Mouse (Mus musculus) c-Kit-positive CD71-positive TER-119-negative erythroid progenitor cells, embryonic 14.5 days (primary cell): ENCODE measurements around the gene G530012D18Rik.
"Not testable (repeated sequence)": the region's sequence is repeated elsewhere in the genome, so short reads cannot be mapped to it uniquely, and the experiment has no call there.

Source experiments
- DNase-seq: peaks from one replicate; pipeline ENCODE4 v3.0.0-alpha.2; 2013; ENCODE audit warnings: low read depth

The G530012D18Rik gene

DNA sequence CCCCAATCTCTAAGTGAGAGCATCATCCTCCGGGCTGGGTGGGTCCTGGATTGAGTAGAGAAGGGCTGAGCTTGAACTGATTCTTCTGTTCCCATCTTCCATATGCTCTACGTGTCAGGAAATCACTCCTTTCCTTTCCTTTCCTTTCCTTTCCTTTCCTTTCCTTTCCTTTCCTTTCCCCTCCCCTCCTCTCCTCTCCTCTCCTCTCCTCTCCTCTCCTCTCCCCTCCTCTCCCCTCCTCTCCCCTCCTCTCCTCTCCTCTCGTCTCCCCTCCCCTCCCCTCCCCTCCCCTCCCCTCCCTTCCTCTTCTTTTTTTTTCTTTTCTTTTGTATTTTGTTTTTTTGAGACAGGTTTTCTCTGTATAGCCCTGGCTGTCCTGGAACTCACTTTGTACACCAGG lies at the start of gene G530012D18Rik:
Gene G530012D18Rik, plus strand, starts transcription at position 301 of the 400 bp plus-strand sequence.
- DNase-seq = not testable (repeated sequence)

DNA sequence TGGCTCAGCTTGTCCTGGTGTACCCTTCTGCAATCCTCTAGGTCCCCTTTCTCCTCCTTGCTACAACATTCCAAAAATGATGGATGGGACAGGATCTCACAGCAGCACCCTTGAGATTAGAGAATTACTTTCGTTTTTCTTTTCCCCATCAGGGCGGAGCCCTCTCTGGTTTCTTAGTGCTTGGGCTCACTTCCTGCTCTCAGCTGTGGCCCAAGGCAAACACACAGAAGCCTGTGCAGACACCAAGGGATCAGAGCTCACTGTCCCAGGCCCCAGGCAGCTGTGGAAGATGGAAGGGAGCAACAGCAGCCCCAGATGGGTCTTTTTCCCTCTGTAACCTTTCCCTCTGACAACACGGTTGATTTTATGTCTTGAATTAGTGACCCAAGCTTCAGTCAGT lies 49.1 kb upstream of the G530012D18Rik start:
- DNase-seq = not testable (repeated sequence)

- not testable (repeated sequence) for DNase-seq
Measured at GRCm38 (mm10) chr1:85528451-85529110, 46.9 kb upstream of the G530012D18Rik start.

DNA sequence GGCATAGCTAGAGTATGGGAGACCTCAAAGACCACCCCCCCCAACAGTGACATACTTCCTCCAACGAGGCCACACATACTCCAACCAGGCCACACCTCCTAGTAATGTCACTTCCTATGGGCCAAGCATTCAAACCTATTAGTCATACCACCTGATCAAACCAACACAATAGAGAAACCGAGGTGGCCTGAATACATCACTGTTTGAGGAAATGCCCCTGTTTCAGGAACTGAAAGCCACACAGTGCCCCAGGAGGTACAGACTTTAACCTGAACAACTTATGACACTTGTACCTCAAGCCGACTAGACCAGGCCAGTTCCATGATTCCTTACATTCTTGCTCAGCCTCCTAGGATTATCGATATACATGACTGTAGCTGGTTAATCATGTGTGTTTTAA lies 31.7 kb upstream of the G530012D18Rik start:
- DNase-seq = not testable (repeated sequence)

DNA sequence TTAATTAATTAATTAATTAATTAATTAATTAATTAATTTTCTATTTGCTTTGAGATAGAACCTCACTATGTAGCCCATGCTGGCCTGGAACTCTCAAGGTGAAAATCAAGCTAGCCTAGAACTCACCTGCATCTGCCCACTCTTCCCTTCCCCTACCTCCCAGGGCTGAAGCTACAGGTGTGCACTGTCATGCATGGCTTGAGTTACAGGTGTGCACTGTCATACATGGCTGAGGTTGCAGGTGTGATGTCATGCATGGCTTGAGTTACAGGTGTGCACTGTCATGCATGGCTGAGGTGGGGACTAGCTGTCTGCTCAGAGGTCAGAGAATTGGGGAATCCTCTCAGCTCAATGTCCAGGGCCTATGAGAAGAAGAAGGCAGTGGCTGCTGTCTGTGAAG lies 29.0 kb upstream of the G530012D18Rik start:
- DNase-seq = not testable (repeated sequence)

DNA sequence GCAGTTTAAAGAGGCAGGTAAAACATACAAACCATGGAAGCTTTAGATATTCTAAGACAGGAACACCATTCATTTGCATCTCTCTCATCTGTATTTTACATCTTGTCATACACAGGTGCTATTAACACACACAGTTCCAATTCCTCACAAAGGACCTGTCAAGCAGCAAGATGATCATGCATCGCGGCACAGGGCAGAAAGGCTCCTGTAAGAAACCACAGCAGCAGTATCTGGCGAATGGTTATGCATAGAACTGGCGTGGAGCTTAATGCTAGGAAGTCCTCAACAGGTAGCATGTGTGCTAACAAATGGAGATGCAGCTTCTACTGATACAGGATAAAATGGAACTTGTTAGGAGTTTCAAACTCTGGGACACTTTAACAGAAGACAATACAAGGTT lies 20.2 kb upstream of the G530012D18Rik start:
- DNase-seq = not testable (repeated sequence)

GRCm38 (mm10) chr1:85573554-85573953 lies 1.9 kb upstream of the G530012D18Rik start:
- not testable (repeated sequence) for DNase-seq

GRCm38 (mm10) chr1:85578372-85579010 lies 3.0 kb downstream of the G530012D18Rik start:
- not testable (repeated sequence) for DNase-seq

DNA sequence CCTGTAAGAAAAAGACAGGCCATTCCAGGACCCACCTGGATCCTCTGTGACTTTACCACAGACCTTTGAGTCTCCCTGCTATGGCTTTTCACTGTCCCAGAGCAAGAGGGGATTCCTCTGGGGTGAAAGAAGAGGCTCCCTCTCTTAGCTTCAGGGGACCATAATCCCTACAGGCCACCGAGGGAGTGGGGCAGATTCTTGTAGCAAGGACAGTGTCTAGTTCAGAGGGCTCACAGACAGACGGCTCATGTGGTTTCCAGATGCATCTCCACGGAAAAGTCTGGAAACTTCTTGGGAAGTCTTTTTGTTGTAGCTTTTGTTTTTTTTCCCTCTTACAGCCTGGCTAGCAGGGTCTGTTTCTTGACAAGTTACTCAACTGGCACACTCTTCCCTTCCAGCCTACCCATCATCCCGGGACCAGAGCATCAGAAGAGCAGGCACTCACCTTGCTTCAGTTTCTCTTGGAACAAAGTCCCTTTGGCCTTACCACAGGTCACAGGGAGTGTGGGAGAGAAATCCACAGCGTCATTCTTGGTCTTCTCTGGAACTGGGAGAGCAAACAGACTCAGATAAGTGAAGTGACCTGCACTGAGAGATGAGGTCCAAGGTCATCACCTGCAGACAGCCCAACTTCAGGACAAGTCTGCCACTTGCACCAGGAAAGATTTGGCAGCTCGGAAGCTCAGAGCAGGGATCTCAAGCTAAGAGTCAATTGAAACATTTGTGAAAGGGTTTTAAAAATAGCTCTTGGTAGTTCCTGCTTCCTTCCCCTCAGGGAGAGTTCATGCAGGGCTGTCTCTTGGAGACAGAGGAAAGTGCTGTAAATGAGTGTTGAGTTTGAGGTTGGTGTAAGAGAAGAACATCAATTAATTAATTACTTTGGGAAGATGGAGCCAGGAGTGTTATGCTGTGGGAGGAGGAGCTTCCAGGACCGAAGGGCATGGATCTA lies 4.0 kb downstream of the G530012D18Rik start:
- not testable (repeated sequence) for DNase-seq

GRCm38 (mm10) chr1:85580148-85580534 lies 4.7 kb downstream of the G530012D18Rik start:
- DNase-seq = not testable (repeated sequence)

DNA sequence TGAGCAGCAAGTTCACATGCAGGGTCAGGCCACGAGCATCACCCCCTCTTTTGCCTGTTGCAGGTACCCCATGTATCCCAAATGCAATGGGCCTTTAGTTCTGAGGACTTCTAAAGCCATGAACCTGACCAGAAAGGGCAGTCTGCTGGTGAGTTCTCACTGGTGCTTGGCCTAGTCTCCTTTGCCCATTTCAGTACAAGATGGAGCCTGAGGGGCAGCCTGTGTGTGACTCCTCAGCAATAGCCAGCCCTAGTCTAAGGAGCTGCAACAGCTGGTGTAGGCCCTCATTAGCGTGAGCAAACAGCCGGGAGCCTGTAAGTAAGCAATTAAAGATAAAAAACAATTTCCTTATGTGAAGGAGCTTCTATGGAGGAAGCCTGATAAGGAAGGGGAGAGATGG lies 5.1 kb downstream of the G530012D18Rik start:
- DNase-seq = not testable (repeated sequence)

GRCm38 (mm10) chr1:85581518-85581917 lies 6.0 kb downstream of the G530012D18Rik start:
- DNase-seq = not testable (repeated sequence)

GRCm38 (mm10) chr1:85588697-85589096 lies 13.2 kb downstream of the G530012D18Rik start:
- not testable (repeated sequence) for DNase-seq

GRCm38 (mm10) chr1:85592526-85592925 lies 17.1 kb downstream of the G530012D18Rik start:
- DNase-seq = not testable (repeated sequence)

DNA sequence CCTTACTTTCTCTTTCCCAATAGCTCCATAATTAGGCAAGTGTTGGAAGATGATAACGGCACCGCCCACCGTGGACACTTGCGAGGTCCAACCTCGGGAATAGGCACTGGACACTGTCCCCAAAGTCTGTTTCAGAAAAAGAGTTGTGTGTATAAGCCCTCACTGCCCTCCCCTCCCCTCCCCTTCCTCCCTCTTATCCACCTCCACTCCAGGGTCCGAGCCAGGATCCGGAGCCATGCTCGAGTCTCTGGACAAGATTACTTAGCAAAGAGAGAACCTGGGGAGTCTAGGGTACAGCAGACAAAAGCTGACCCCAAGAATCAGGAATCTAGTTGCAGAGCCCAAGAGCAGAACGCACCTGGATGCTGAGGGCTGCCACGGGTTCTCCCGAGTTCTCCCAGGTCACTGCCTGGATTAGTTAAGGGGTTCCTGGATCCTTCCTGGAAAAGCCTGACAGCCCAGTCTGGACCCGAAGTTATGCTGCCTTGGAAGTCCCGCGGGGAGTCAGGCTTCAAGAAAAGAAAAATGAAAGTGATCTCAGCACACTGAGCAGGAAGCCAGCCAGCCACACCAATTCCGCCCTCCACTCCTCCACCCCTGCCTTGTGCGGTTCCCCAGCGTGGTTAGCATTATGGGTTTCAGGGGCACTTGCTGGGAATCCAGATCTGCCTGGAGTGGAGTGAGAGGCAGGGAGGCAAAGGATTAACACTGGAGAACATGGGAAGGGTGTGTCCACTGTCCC lies 23.0 kb downstream of the G530012D18Rik start, which contains the start of gene Sp110:
Gene Sp110, minus strand, starts transcription at position 547 of the 742 bp plus-strand sequence.
- not testable (repeated sequence) for DNase-seq

- not testable (repeated sequence) for DNase-seq
Measured at GRCm38 (mm10) chr1:85600078-85600477, 24.6 kb downstream of the G530012D18Rik start, which contains the start of gene Sp140. Sp140 (plus strand) TSS chr1:85600378.

DNA sequence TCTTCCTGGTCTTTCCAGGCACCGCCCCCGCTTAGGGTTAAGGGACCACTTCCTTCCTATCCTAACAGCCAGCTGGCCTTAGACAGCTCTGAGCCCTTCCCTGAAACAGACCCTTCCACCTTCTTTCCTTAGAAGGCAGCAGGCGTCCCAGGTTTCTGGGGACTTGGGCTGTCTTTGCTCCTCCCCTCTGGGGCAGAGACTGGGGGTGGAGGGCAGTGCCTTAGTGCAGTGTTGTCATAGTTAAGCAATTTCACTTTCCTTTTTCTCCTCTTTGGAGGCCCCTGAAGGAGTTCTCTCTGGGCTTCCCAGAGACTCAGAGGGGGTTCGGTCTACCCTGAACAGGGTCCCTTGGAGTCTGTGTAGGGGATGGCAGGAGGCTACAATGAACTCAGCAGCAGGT lies 25.3 kb downstream of the G530012D18Rik start:
- not testable (repeated sequence) for DNase-seq

DNA sequence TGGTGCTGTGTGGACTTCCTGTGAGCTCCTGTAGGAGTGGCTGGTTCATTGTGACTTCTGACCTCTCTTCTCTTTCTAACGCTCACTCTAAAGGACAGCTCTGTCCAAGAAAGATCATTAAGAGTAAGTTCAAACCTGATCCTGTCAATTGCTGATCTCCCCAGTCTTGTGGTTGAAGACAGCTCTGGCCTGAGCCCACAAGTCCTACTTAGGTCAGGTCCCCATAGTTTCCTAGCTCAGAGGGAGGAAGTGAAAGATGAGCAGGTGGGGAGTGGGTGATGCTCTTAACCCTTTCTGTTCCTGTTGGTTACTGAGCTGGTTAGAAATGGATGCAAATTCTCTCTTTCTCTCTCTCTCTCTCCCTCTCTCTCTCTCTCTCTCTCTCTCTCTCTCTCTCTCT lies 28.9 kb downstream of the G530012D18Rik start:
- not testable (repeated sequence) for DNase-seq

GRCm38 (mm10) chr1:85608361-85608760 lies 32.9 kb downstream of the G530012D18Rik start:
- not testable (repeated sequence) for DNase-seq

GRCm38 (mm10) chr1:85610581-85610980 lies 35.1 kb downstream of the G530012D18Rik start:
- not testable (repeated sequence) for DNase-seq

GRCm38 (mm10) chr1:85615096-85615495 lies 39.6 kb downstream of the G530012D18Rik start:
- DNase-seq = not testable (repeated sequence)
